Mouse (Mus musculus) midbrain, postnatal 0 days (tissue): Measurements from ENCODE around the gene Tmeff1. TPM values are rescaled to one million over a fixed set of nuclear protein-coding genes. Genes with fewer than 3 reads are reported as not detected.
A peak's percentile ranks its signal among the peaks of the same experiment; 100 is the strongest.

Experiments
- ATAC-seq: fragments of 200-750 bp; cut with Nextera tagmentation; 2 replicates; pipeline ENCODE4 v1.8.0; 2017; ENCODE audit warnings: moderate number of reproducible peaks, mild to moderate bottlenecking, moderate TSS enrichment, moderate library complexity; ENCODE audit not compliant: low FRiP score
- DNase-seq: peaks from one replicate; pipeline ENCODE4 v3.0.0-alpha.2; 2015; ENCODE audit warnings: low spot score
- H3K27ac ChIP-seq: fragments of 300-500 bp; sonication (generic); 2 replicates; pipeline ENCODE4 v1.5.1; 2014; ENCODE audit warnings: low read depth, mild to moderate bottlenecking, low read length, mixed read lengths
- H3K27me3 ChIP-seq: fragments of 300-500 bp; sonication (generic); 2 replicates; pipeline ENCODE4 v1.6.1; 2014; ENCODE audit warnings: low read length, control low read depth, mixed read lengths; ENCODE audit not compliant: insufficient read depth
- H3K36me3 ChIP-seq: fragments of 300-500 bp; sonication (generic); 2 replicates; pipeline ENCODE4 v1.6.1; 2014; ENCODE audit warnings: low read length, control low read depth, mixed read lengths; ENCODE audit not compliant: insufficient read depth
- H3K4me1 ChIP-seq: fragments of 300-500 bp; sonication (generic); 2 replicates; pipeline ENCODE4 v1.6.1; 2014; ENCODE audit warnings: mild to moderate bottlenecking, control low read depth, antibody characterized with exemption, low read length, mixed read lengths; ENCODE audit not compliant: insufficient read depth
- H3K4me2 ChIP-seq: fragments of 300-500 bp; sonication (generic); 2 replicates; pipeline ENCODE4 v1.6.1; 2014; ENCODE audit warnings: low read depth, mild to moderate bottlenecking, low read length, mixed read lengths; ENCODE audit not compliant: poor library complexity, severe bottlenecking
- H3K4me3 ChIP-seq: fragments of 300-500 bp; sonication (generic); 2 replicates; pipeline ENCODE4 v1.5.1; 2014; ENCODE audit warnings: low read depth, mild to moderate bottlenecking, low read length, moderate library complexity
- H3K9ac ChIP-seq: fragments of 300-500 bp; sonication (generic); replicated peaks from 2 replicates; pipeline ENCODE4 v1.6.1; 2014; ENCODE audit warnings: mild to moderate bottlenecking, low read length, moderate library complexity, mixed read lengths; ENCODE audit not compliant: poor library complexity, severe bottlenecking
- H3K9me3 ChIP-seq: fragments of 300-500 bp; sonication (generic); 2 replicates; pipeline ENCODE4 v1.6.1; 2016; ENCODE audit warnings: low read length, control low read depth
- CTCF ChIP-seq: IDR thresholded peaks from 2 replicates; pipeline ENCODE4 v1.5.1; 2016; ENCODE audit warnings: antibody characterized with exemption, mild to moderate bottlenecking
- WGBS: fragments of 180-500 bp; shearing (Covaris S2); extraction: QIAGEN DNeasy Blood & Tissue Kit; methylation state at CpG from one replicate; pipeline ENCODE4 v1.1.7; 2014; 5-methylcytosine and 5-hydroxymethylcytosine counted together
- polyA plus RNA-seq: library from polyadenylated mRNA; unstranded; fragments of >200 nt; fragmentation: Nextera tagmentation; extraction: Ambion mirVana; gene quantifications from 2 replicates; pipeline ENCODE4 v1.2.1, GENCODE M21; 2015
- total RNA-seq: library from RNA; depleted of rRNA; stranded (reverse); fragments of >200 nt; gene quantifications from 2 replicates; pipeline ENCODE4 v1.2.3, GENCODE M21; 2014

Gene Tmeff1
- total and polyA plus RNA-seq, 2 experiments from 2014 or later = 228 to 320 TPM

GRCm38 (mm10) chr4:48545966-48546365 lies 39.0 kb upstream of the Tmeff1 start:
- Histone ChIP-seq H3K9me3 (no peaks in the 10 kb centered on the region), H3K36me3 (no peaks in the 10 kb centered on the region), H3K27ac (no peak overlapping the region), H3K4me2 (no peak overlapping the region), H3K4me3 (no peak overlapping the region), H3K27me3 (no peaks in the 10 kb centered on the region), H3K4me1 (peaks cover 16% of the 10 kb centered on the region; the same call in 1 of the 2 replicates), H3K9ac (no peak overlapping the region)
- ATAC-seq (no peak), DNase-seq (no peak)
- TF ChIP-seq CTCF = no peak
- 43% methylated on average over 12 of the region's 12 CpGs for WGBS

DNA sequence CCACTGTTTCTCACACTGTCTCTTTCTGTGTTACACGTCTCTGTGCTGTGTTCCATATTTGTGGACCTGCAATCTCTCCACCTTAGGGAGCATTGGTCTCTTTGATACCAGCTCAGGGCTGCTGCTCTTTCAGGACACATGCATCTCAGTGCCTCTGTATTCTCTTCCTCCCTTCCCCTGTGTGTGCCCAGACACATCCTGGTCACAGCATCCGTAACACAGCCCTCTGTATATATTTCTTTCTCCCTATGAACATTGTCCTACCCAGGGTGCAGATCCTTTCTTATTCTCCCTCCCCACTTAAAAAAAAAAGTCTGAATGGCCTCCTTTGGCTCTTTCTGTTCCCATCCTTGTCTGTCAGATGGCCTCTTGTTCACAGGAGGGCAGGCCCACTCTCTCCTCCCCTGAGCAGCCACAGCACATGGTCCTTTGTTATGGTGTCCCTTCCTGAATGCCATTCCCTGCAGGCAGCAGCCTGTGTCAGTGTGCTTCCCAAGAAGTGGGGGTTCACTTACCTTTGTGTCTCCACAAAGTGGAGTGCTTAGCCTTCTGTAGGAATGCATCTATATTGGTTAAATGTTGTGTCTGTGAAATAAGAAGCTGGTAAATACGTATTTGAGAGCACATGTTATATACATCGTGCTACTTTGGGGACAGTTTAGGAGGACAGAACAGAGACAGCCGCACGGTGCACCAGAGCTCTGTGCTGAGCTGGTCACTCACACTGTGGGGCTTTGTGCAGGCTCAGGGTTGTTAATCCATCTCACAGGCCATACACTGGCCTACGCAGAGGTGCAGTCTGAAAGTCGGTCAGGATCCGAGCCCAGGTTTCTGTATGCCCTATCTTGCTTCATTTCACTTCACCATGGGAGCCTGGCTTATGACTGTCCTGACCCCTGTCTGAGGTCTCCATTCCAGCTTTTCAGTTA lies 38.1 kb upstream of the Tmeff1 start:
- Histone ChIP-seq H3K4me2 (no peak overlapping the region), H3K27ac (no peak overlapping the region), H3K9me3 (no peaks in the 10 kb centered on the region), H3K36me3 (no peaks in the 10 kb centered on the region), H3K4me1 (peaks cover 16% of the 10 kb centered on the region; the same call in 1 of the 2 replicates), H3K4me3 (no peak overlapping the region), H3K9ac (no peak overlapping the region), H3K27me3 (no peaks in the 10 kb centered on the region)
- WGBS = 29% methylated on average over 9 of the region's 9 CpGs
- DNase-seq (no peak), ATAC-seq (peak; percentile 56; the same call in 1 of the 2 replicates)
- no peak for TF ChIP-seq CTCF

- peaks cover 16% of the 10 kb centered on the region; the same call in 1 of the 2 replicates for H3K4me1 ChIP-seq
- no peak for TF ChIP-seq CTCF
- no peak overlapping the region for H3K9ac ChIP-seq
- no peaks in the 10 kb centered on the region for H3K27me3 ChIP-seq
- 40% methylated on average over 6 of the region's 6 CpGs for WGBS
- no peak overlapping the region for H3K4me2 ChIP-seq
- no peak overlapping the region for H3K27ac ChIP-seq
- ATAC-seq (no peak), DNase-seq (peak; percentile 60)
- H3K9me3 ChIP-seq = no peaks in the 10 kb centered on the region
- H3K4me3 ChIP-seq = no peak overlapping the region
- peaks cover 12% of the 10 kb centered on the region for H3K36me3 ChIP-seq
These were observed 36.5 kb upstream of the Tmeff1 start for GRCm38 (mm10) chr4:48548393-48549045.

GRCm38 (mm10) chr4:48549661-48550060 lies 35.3 kb upstream of the Tmeff1 start:
- Histone ChIP-seq H3K4me1 (peaks cover 16% of the 10 kb centered on the region; the same call in 1 of the 2 replicates), H3K36me3 (peaks cover 18% of the 10 kb centered on the region), H3K9me3 (no peaks in the 10 kb centered on the region), H3K9ac (no peak overlapping the region), H3K27ac (no peak overlapping the region), H3K4me3 (no peak overlapping the region), H3K4me2 (no peak overlapping the region), H3K27me3 (no peaks in the 10 kb centered on the region)
- DNase-seq = no peak
- WGBS = 73% methylated on average over 5 of the region's 5 CpGs
- TF ChIP-seq CTCF = no peak
- no peak for ATAC-seq

- Histone ChIP-seq H3K27ac (no peak overlapping the region), H3K4me1 (peaks cover 7% of the 10 kb centered on the region; the same call in 1 of the 2 replicates), H3K4me3 (no peak overlapping the region), H3K9ac (no peak overlapping the region), H3K36me3 (peaks cover 23% of the 10 kb centered on the region), H3K27me3 (no peaks in the 10 kb centered on the region), H3K4me2 (no peak overlapping the region), H3K9me3 (no peaks in the 10 kb centered on the region)
- DNase-seq (no peak), ATAC-seq (no peak)
- 95% methylated on average over 27 of the region's 27 CpGs for WGBS
- TF ChIP-seq CTCF = no peak
These were observed 32.4 kb upstream of the Tmeff1 start for GRCm38 (mm10) chr4:48552486-48553064.
